Mouse (Mus musculus) lung, embryonic 16.5 days (tissue): ENCODE measurements around the gene Tmed1. TPM values are rescaled to one million over a fixed set of nuclear protein-coding genes. Genes with fewer than 3 reads are reported as not detected.

ENCODE experiments used
- ATAC-seq: fragments of 200-750 bp; cut with Nextera tagmentation; 2 replicates; pipeline ENCODE4 v1.8.0; 2017; ENCODE audit warnings: low read depth, mild to moderate bottlenecking, moderate library complexity
- H3K27ac ChIP-seq: fragments of 300-500 bp; sonication (generic); 2 replicates; pipeline ENCODE4 v1.5.1; 2014; ENCODE audit warnings: mild to moderate bottlenecking, control low read depth, low read length
- H3K27me3 ChIP-seq: fragments of 300-500 bp; sonication (generic); 2 replicates; pipeline ENCODE4 v1.6.1; 2014; ENCODE audit warnings: low read depth, low read length, mixed read lengths; ENCODE audit not compliant: control insufficient read depth, insufficient read depth
- H3K36me3 ChIP-seq: fragments of 300-500 bp; sonication (generic); 2 replicates; pipeline ENCODE4 v1.6.1; 2014; ENCODE audit warnings: low read length; ENCODE audit not compliant: control insufficient read depth, insufficient read depth
- H3K4me1 ChIP-seq: fragments of 300-500 bp; sonication (generic); replicated peaks from 2 replicates; pipeline ENCODE4 v1.6.1; 2014; ENCODE audit warnings: low read length, mixed read lengths; ENCODE audit not compliant: control insufficient read depth, insufficient read depth
- H3K4me2 ChIP-seq: fragments of 300-500 bp; sonication (generic); 2 replicates; pipeline ENCODE4 v1.6.1; 2014; ENCODE audit warnings: low read depth, low read length, control low read depth
- H3K4me3 ChIP-seq: fragments of 300-500 bp; sonication (generic); 2 replicates; pipeline ENCODE4 v1.5.1; 2014; ENCODE audit warnings: mild to moderate bottlenecking, low read length, control low read depth
- H3K9ac ChIP-seq: fragments of 300-500 bp; sonication (generic); 2 replicates; pipeline ENCODE4 v1.6.1; 2014; ENCODE audit warnings: low read length, control low read depth
- H3K9me3 ChIP-seq: fragments of 300-500 bp; sonication (generic); 2 replicates; pipeline ENCODE4 v1.6.1; 2016; ENCODE audit warnings: low read length; ENCODE audit not compliant: control insufficient read depth
- WGBS: fragments of 180-500 bp; shearing (Covaris S2); extraction: QIAGEN DNeasy Blood & Tissue Kit; methylation state at CpG from one replicate; pipeline ENCODE4 v1.1.7; 2014; 5-methylcytosine and 5-hydroxymethylcytosine counted together
- polyA plus RNA-seq: library from polyadenylated mRNA; unstranded; fragments of >200 nt; fragmentation: Nextera tagmentation; extraction: Ambion mirVana; gene quantifications from 2 replicates; pipeline ENCODE4 v1.2.1, GENCODE M21; 2015

Gene Tmed1
- polyA plus RNA-seq, 1 experiment from 2014 or later, result 115 TPM

DNA sequence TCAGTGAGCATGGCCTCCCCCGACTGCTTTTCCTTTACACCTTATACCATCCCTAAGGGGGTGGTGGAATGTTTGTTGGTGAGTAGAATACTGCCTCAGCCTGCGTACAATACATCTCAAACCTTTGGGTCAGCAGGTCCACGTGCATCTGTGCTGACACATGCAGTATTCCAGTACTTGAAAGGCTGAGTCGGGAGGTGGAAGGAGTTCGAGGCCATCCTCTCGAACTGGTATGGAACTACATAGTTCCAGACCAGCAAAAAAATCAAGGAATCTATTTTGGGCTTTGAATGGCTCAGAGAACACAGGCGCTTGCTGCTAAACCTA lies 600 bp upstream of the Tmed1 start:
- H3K27ac ChIP-seq, result peak overlapping the region; percentile 93
- peaks cover 14% of the 10 kb centered on the region for H3K36me3 ChIP-seq
- peak overlapping the region; percentile 83 for H3K9ac ChIP-seq
- no peak for ATAC-seq
- WGBS, result 3% methylated on average over 7 of the region's 7 CpGs
- H3K4me2 ChIP-seq, result peak overlapping the region; percentile 89
- H3K4me1 ChIP-seq, result peaks cover 11% of the 10 kb centered on the region
- H3K27me3 ChIP-seq, result no peaks in the 10 kb centered on the region
- H3K9me3 ChIP-seq, result no peaks in the 10 kb centered on the region
- H3K4me3 ChIP-seq, result peak overlapping the region; percentile 74

DNA sequence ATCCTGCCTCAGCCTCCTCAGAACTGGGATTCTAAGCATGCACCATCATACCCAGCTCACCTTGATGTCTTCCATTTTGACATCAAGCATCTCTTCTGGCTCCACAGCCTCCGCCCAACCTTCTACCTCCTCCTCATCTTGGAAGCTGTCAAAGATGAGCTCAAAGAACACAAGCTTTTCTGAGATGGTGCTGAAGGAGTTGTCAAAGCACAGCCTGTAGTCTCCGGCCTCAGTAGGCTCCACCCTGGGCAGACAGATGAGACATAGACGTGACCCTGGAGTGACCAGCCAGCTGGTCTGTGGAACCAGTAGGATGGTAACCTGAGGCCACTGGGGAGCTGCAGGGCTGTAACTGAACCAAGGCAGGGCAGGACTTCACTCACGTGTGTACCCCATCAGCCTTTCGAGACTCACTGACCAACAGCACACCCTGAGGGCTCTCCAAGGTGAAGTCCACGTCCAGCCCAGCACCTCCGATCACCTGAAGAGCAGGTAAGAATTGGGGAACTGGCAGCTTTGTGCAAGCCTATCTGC lies 1.1 kb downstream of the Tmed1 start:
- Histone ChIP-seq H3K9me3 (no peaks in the 10 kb centered on the region), H3K36me3 (peaks cover 25% of the 10 kb centered on the region), H3K27ac (no peak overlapping the region), H3K4me1 (peaks cover 11% of the 10 kb centered on the region), H3K9ac (peak overlapping the region; percentile 83), H3K27me3 (no peaks in the 10 kb centered on the region), H3K4me3 (peak overlapping the region; percentile 74), H3K4me2 (peak overlapping the region; percentile 89)
- WGBS, result 66% methylated on average over 7 of the region's 7 CpGs
- ATAC-seq, result no peak

DNA sequence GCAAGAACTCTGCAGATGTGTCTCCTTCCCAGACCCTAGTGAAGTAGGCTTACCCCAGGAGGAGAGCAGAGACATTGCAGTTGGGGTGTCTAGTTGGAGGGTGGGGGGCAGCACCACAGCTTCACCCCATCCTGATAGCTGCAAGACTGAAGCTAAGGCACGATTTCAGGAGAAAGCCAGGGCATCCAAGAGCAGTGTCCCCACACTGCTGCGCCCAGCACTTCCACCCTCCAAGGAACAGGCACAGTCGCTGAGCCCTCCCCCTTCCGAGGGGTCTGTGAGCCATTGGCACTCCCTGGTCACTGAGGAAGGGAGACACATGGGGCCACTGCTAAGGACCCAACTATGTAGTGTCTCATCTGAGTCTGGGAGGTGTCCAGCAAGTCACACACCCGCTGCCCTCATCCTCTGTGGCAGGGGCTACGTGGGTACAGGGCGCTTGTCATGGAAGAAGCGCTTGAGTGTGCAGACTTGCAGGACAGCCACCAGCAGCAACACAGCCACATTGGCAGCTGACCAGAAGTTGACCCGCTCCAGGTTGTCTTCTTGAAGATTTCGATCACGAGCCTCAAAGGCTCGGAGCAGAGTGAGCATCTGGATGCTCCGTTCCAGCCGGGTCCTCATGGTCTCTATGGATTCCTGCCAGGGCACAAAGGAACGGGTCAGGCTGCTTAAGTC lies 2.2 kb downstream of the Tmed1 start:
- Histone ChIP-seq H3K9me3 (no peaks in the 10 kb centered on the region), H3K4me1 (peaks cover 11% of the 10 kb centered on the region), H3K27ac (no peak overlapping the region), H3K36me3 (peaks cover 31% of the 10 kb centered on the region), H3K9ac (no peak overlapping the region), H3K4me2 (no peak overlapping the region), H3K4me3 (no peak overlapping the region), H3K27me3 (no peaks in the 10 kb centered on the region)
- WGBS, result 87% methylated on average over 15 of the region's 15 CpGs
- no peak for ATAC-seq

DNA sequence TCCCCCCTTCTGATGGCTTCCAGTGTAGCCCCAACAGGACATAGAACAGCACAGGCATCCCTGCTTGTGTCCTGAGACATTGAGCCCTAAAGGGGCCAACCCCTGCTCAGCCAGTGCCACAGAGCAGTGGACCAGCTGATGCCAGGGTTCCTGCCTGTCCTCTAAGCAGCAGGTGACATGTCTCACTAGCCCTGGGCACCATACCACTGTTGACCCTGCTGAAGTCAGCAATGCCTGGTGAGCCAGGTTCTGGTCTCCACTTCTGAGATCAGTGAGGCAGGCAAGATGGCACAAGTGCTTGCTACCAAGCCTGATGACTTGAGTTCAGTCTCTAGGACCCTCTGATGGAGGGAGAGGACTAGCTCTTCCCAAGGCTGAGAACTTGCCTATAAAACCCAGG lies 4.3 kb downstream of the Tmed1 start:
- Histone ChIP-seq H3K9me3 (no peaks in the 10 kb centered on the region), H3K9ac (no peak overlapping the region), H3K27me3 (no peaks in the 10 kb centered on the region), H3K36me3 (peaks cover 31% of the 10 kb centered on the region), H3K4me3 (no peak overlapping the region), H3K27ac (no peak overlapping the region), H3K4me2 (no peak overlapping the region), H3K4me1 (peaks cover 8% of the 10 kb centered on the region)
- no peak for ATAC-seq

DNA sequence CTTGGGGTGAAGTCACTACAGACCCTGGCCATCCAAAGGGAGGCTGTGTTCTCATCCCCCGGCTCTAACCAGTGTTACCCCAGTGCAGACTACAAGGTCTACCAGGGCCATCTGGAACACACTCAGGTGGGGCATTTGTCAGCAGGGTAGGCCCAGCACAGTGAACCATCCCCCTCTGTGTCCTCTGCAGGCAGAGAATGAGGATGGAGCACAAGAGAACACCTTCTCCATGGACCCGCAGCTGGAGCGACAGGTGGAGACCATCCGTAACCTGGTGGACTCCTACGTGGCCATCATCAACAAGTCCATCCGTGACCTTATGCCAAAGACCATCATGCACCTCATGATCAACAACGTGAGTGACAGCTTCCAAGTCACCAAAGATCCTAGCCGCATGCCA lies 6.7 kb downstream of the Tmed1 start:
- 93% methylated on average over 8 of the region's 8 CpGs for WGBS
- H3K4me2 ChIP-seq, result no peak overlapping the region

DNA sequence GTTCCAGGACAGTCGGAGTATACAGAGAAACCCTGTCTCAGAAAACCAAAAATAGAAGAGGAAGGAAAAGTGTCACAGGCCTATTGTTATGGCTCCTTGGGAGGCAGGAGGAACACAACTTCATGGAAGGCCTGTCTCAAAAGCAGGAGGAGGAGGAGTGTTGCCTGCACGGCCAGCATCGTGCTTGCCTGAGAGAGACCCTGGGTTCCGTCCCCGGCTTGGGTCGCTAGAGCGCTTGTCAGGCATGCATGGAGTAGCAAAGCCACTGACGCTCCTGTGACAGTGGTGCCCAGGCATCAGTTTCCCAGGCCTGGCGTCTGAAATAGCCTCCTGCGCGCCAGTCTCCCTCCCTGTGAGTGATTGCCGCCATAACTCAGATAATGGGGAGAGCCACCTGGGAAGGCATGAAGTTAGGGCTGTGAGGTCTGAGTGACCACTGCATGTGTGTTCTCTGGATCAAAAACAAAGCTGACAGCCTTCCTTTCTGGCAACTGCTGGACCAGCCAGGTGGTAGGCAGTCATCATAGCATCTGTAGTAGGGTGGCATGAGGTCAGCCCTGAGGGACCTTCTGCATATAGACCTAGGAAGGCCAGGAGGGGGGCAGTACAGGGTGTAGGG lies 11.7 kb downstream of the Tmed1 start:
- H3K27ac ChIP-seq, result no peak overlapping the region
- 88% methylated on average over 12 of the region's 12 CpGs for WGBS

More for the DNA sequence above, 6.7 kb downstream of the Tmed1 start:
- Histone ChIP-seq H3K4me3 (no peak overlapping the region), H3K9me3 (no peaks in the 10 kb centered on the region), H3K4me1 (no peaks in the 10 kb centered on the region), H3K27me3 (no peaks in the 10 kb centered on the region), H3K36me3 (peaks cover 42% of the 10 kb centered on the region), H3K27ac (no peak overlapping the region), H3K9ac (no peak overlapping the region)
- ATAC-seq, result no peak

DNA sequence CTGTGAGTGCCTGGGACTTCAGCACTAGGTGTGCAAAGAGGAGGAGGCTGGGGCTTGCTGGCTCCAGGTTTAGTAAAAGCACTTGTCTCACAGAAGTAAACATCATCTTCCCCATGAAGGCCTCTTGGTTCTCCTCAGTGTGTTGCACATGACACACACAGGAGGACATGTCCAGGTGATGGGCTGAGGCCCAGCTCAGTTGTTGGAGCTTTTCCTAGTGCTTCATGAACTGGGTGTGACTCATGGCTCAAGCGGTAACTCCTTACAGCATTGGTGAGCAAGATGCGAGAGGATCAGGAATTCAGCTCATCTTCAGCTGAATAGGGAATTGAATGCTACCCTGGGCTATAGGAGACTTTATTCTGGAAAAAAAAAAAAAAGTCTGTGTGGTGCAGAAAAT lies 12.4 kb downstream of the Tmed1 start:
- Histone ChIP-seq H3K4me2 (no peak overlapping the region), H3K4me3 (no peak overlapping the region)

More for the DNA sequence above, 11.7 kb downstream of the Tmed1 start:
- Histone ChIP-seq H3K4me3 (no peak overlapping the region), H3K9me3 (no peaks in the 10 kb centered on the region), H3K27me3 (no peaks in the 10 kb centered on the region), H3K4me1 (no peaks in the 10 kb centered on the region), H3K9ac (no peak overlapping the region), H3K4me2 (no peak overlapping the region), H3K36me3 (peaks cover 16% of the 10 kb centered on the region)
- ATAC-seq, result no peak

DNA sequence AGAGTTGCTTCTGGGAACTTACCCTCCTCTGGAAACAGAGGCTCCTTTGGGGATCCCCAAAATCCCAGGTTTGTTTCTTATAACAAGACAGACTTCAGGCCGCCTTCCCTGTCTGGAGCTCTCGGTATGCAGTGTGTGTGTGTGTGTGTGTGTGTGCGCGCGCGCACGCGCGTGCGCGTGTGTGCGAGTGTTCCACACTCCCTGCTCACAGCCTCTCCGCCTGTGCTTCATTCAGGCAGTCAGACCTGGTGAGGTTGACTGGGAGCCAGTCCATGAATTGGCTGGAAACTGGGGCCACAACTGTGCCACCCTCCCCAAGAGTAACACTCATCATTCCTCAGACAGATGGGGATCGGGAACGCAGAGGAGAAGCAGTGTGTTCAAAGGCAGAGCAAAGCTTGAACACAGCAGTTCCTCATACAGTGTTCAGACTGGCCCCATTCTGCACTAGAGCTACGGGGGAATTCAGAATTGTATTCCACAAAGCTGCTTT lies 13.0 kb downstream of the Tmed1 start:
- H3K27me3 ChIP-seq, result no peaks in the 10 kb centered on the region
- 90% methylated on average over 16 of the region's 16 CpGs for WGBS
- H3K4me3 ChIP-seq, result no peak overlapping the region
- H3K9ac ChIP-seq, result no peak overlapping the region
- no peak overlapping the region for H3K4me2 ChIP-seq
- no peaks in the 10 kb centered on the region for H3K9me3 ChIP-seq
- peak overlapping the region; percentile 3; the same call in 1 of the 2 replicates for H3K27ac ChIP-seq
- ATAC-seq, result no peak
- H3K4me1 ChIP-seq, result no peaks in the 10 kb centered on the region
- peaks cover 14% of the 10 kb centered on the region for H3K36me3 ChIP-seq

More for the DNA sequence above, 12.4 kb downstream of the Tmed1 start:
- no peaks in the 10 kb centered on the region for H3K9me3 ChIP-seq
- WGBS, result 91% methylated on average over 2 of the region's 2 CpGs
- H3K27ac ChIP-seq, result no peak overlapping the region
- no peak overlapping the region for H3K9ac ChIP-seq
- H3K4me1 ChIP-seq, result no peaks in the 10 kb centered on the region
- ATAC-seq, result no peak
- H3K27me3 ChIP-seq, result no peaks in the 10 kb centered on the region
- H3K36me3 ChIP-seq, result peaks cover 14% of the 10 kb centered on the region

DNA sequence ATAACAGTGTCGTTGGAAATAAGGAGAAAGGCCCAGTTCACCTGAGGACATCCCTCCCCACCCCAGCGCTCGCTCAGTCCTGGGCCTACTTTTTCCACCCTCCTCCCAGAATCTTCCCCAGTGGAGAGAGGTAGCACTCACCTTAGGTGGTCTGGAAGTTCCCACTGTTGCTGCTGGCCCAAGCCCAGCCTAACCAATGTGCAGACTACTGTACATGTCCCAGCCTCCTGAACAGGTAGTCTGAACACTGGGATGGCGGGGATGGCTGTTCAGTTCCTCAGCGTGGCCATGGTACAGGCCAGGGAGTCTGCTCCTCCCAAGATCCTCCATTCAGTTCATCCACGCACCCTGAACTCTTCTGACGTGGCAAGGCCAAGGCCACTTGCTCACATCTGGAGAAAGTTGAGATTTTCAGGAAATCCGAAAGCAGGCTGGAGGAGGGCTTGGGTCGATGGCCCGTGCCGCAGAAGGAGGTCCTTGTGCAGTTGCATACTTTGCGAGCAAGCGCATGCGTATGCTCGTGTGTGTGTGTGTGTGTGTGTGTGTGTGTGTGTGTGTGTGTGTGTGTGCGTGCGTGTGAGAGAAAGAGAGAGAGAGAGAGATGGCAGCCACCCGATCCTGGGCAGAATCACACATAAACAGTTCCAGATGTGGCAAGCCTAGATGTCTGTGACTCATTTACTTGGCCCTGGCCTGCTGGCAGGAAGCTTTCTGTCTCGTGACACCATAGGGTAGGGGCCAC lies 13.6 kb downstream of the Tmed1 start:
- H3K4me1 ChIP-seq, result no peaks in the 10 kb centered on the region
- ATAC-seq, result peak; percentile 64
- 0 out of 2 replicates have a peak overlapping the region, but pooled peaks have one; percentile 13 for H3K9ac ChIP-seq
- peaks cover 14% of the 10 kb centered on the region for H3K36me3 ChIP-seq
- H3K4me3 ChIP-seq, result no peak overlapping the region
- 0 out of 2 replicates have a peak overlapping the region, but pooled peaks have one; percentile 6 for H3K4me2 ChIP-seq
- H3K27me3 ChIP-seq, result no peaks in the 10 kb centered on the region
- WGBS, result 73% methylated on average over 18 of the region's 19 CpGs
- peak overlapping the region; percentile 3; the same call in 1 of the 2 replicates for H3K27ac ChIP-seq
- H3K9me3 ChIP-seq, result no peaks in the 10 kb centered on the region
